Mouse (Mus musculus): ENCODE measurements at regions not wholly inside any gene's neighbourhood (a gene's known extent, or its start where the extent isn't known, plus 50 kb on each side); places are given as distances from the start of the nearest gene placed in this dataset.

- H3K4me3 ChIP-seq (replicated peaks) = no peak overlapping the region
- peak overlapping the region; percentile 36 for H3K4me2 ChIP-seq (replicated peaks)
- peaks cover 12% of the 10 kb centered on the region; the same call in 1 of the 2 replicates for H3K4me1 ChIP-seq (replicated peaks)
- H3K9ac ChIP-seq = 0 out of 2 replicates have a peak overlapping the region, but pooled peaks have one; percentile 1
- no peak for ATAC-seq
- WGBS = 23% methylated on average over 15 of the region's 15 CpGs
- H3K27ac ChIP-seq = no peak overlapping the region
- no peaks in the 10 kb centered on the region for H3K9me3 ChIP-seq
- H3K27me3 ChIP-seq (replicated peaks) = no peaks in the 10 kb centered on the region; the same call in 1 of the 2 replicates
- H3K36me3 ChIP-seq = no peaks in the 10 kb centered on the region
Observed at GRCm38 (mm10) chr14:105499319-105499895, 241.0 kb downstream of the Ndfip2 start.

- peaks cover 12% of the 10 kb centered on the region; the same call in 1 of the 2 replicates for H3K4me1 ChIP-seq (replicated peaks)
- WGBS = 53% methylated on average over 10 of the region's 10 CpGs
- H3K9ac ChIP-seq = no peak overlapping the region
Observed at GRCm38 (mm10) chr14:105498155-105498906, 240.0 kb downstream of the Ndfip2 start.

GRCm38 (mm10) chr14:105495161-105495560 lies 236.8 kb downstream of the Ndfip2 start:
- no peak overlapping the region for H3K4me2 ChIP-seq (replicated peaks)
- H3K27ac ChIP-seq = no peak overlapping the region
- no peak for ATAC-seq
- no peak overlapping the region for H3K9ac ChIP-seq
- 43% methylated on average over 2 of the region's 2 CpGs for WGBS
- no peak overlapping the region for H3K4me3 ChIP-seq (replicated peaks)
- H3K27me3 ChIP-seq (replicated peaks) = no peaks in the 10 kb centered on the region
- H3K4me1 ChIP-seq (replicated peaks) = peaks cover 8% of the 10 kb centered on the region; the same call in 1 of the 2 replicates
- H3K9me3 ChIP-seq = no peaks in the 10 kb centered on the region
- no peaks in the 10 kb centered on the region for H3K36me3 ChIP-seq

More at GRCm38 (mm10) chr14:105498155-105498906, 240.0 kb downstream of the Ndfip2 start:
- no peak overlapping the region for H3K4me3 ChIP-seq (replicated peaks)
- H3K9me3 ChIP-seq = no peaks in the 10 kb centered on the region
- H3K36me3 ChIP-seq = no peaks in the 10 kb centered on the region
- no peak for ATAC-seq
- H3K27ac ChIP-seq = no peak overlapping the region
- H3K27me3 ChIP-seq (replicated peaks) = no peaks in the 10 kb centered on the region
- no peak overlapping the region for H3K4me2 ChIP-seq (replicated peaks)

GRCm38 (mm10) chr14:105494415-105494814 lies 236.0 kb downstream of the Ndfip2 start:
- H3K4me1 ChIP-seq (replicated peaks) = peaks cover 4% of the 10 kb centered on the region; the same call in 1 of the 2 replicates
- H3K9me3 ChIP-seq = no peaks in the 10 kb centered on the region
- no peaks in the 10 kb centered on the region for H3K36me3 ChIP-seq
- no peak for ATAC-seq
- no peak overlapping the region for H3K9ac ChIP-seq
- no peak overlapping the region for H3K4me3 ChIP-seq (replicated peaks)
- H3K4me2 ChIP-seq (replicated peaks) = no peak overlapping the region
- 86% methylated on average over 3 of the region's 3 CpGs for WGBS
- no peak overlapping the region for H3K27ac ChIP-seq
- H3K27me3 ChIP-seq (replicated peaks) = no peaks in the 10 kb centered on the region

- WGBS = 68% methylated on average over 3 of the region's 3 CpGs
- no peaks in the 10 kb centered on the region for H3K9me3 ChIP-seq
- ATAC-seq = no peak
Observed at GRCm38 (mm10) chr14:105490158-105490557, 231.8 kb downstream of the Ndfip2 start.

GRCm38 (mm10) chr14:105483352-105484083 lies 225.1 kb downstream of the Ndfip2 start:
- H3K27ac ChIP-seq = no peak overlapping the region
- WGBS = 19% methylated on average over 21 of the region's 21 CpGs

More at GRCm38 (mm10) chr14:105490158-105490557, 231.8 kb downstream of the Ndfip2 start:
- Histone ChIP-seq H3K9ac (no peak overlapping the region), H3K4me2 (replicated peaks) (no peak overlapping the region), H3K27me3 (replicated peaks) (no peaks in the 10 kb centered on the region), H3K36me3 (no peaks in the 10 kb centered on the region), H3K4me3 (replicated peaks) (no peak overlapping the region), H3K27ac (no peak overlapping the region), H3K4me1 (replicated peaks) (no peaks in the 10 kb centered on the region)

GRCm38 (mm10) chr14:105482644-105483351 lies 224.4 kb downstream of the Ndfip2 start:
- peak; percentile 66 for ATAC-seq

More at GRCm38 (mm10) chr14:105483352-105484083, 225.1 kb downstream of the Ndfip2 start:
- Histone ChIP-seq H3K4me1 (replicated peaks) (peaks cover 4% of the 10 kb centered on the region; the same call in 1 of the 2 replicates), H3K4me2 (replicated peaks) (peak overlapping the region; percentile 55), H3K4me3 (replicated peaks) (peak overlapping the region; percentile 20), H3K9me3 (no peaks in the 10 kb centered on the region), H3K9ac (peak overlapping the region; percentile 1; the same call in 1 of the 2 replicates), H3K36me3 (no peaks in the 10 kb centered on the region), H3K27me3 (replicated peaks) (0 out of 2 replicates have a peak, but pooled peaks cover 6% of the 10 kb centered on the region)
- ATAC-seq = peak; percentile 89

GRCm38 (mm10) chr14:105480048-105480447 lies 221.7 kb downstream of the Ndfip2 start:
- no peak overlapping the region for H3K27ac ChIP-seq
- H3K36me3 ChIP-seq = no peaks in the 10 kb centered on the region
- H3K27me3 ChIP-seq (replicated peaks) = 0 out of 2 replicates have a peak, but pooled peaks cover 6% of the 10 kb centered on the region
- H3K4me3 ChIP-seq (replicated peaks) = no peak overlapping the region
- no peak overlapping the region for H3K4me2 ChIP-seq (replicated peaks)
- 71% methylated on average over 9 of the region's 9 CpGs for WGBS
- H3K9ac ChIP-seq = no peak overlapping the region
- H3K9me3 ChIP-seq = no peaks in the 10 kb centered on the region
- no peak for ATAC-seq
- peaks cover 4% of the 10 kb centered on the region; the same call in 1 of the 2 replicates for H3K4me1 ChIP-seq (replicated peaks)

More at GRCm38 (mm10) chr14:105482644-105483351, 224.4 kb downstream of the Ndfip2 start:
- no peaks in the 10 kb centered on the region for H3K36me3 ChIP-seq
- peak overlapping the region; percentile 1; the same call in 1 of the 2 replicates for H3K9ac ChIP-seq
- H3K4me3 ChIP-seq (replicated peaks) = peak overlapping the region; percentile 20
- H3K27ac ChIP-seq = no peak overlapping the region
- 0 out of 2 replicates have a peak, but pooled peaks cover 6% of the 10 kb centered on the region for H3K27me3 ChIP-seq (replicated peaks)
- H3K4me1 ChIP-seq (replicated peaks) = peaks cover 4% of the 10 kb centered on the region; the same call in 1 of the 2 replicates
- H3K4me2 ChIP-seq (replicated peaks) = peak overlapping the region; percentile 55
- H3K9me3 ChIP-seq = no peaks in the 10 kb centered on the region
- 9% methylated on average over 16 of the region's 16 CpGs for WGBS

GRCm38 (mm10) chr14:105474991-105475553 lies 216.7 kb downstream of the Ndfip2 start:
- Histone ChIP-seq H3K4me1 (replicated peaks) (no peaks in the 10 kb centered on the region), H3K27ac (no peak overlapping the region), H3K4me3 (replicated peaks) (no peak overlapping the region), H3K4me2 (replicated peaks) (no peak overlapping the region), H3K9me3 (no peaks in the 10 kb centered on the region), H3K27me3 (replicated peaks) (0 out of 2 replicates have a peak, but pooled peaks cover 3% of the 10 kb centered on the region), H3K9ac (no peak overlapping the region), H3K36me3 (no peaks in the 10 kb centered on the region)
- no peak for ATAC-seq

GRCm38 (mm10) chr14:105448919-105449458 lies 190.6 kb downstream of the Ndfip2 start:
- Histone ChIP-seq H3K27me3 (replicated peaks) (no peaks in the 10 kb centered on the region), H3K4me1 (replicated peaks) (no peaks in the 10 kb centered on the region), H3K27ac (no peak overlapping the region), H3K4me2 (replicated peaks) (no peak overlapping the region), H3K9me3 (no peaks in the 10 kb centered on the region), H3K9ac (no peak overlapping the region), H3K36me3 (no peaks in the 10 kb centered on the region), H3K4me3 (replicated peaks) (no peak overlapping the region)
- 71% methylated on average over 3 of the region's 3 CpGs for WGBS
- ATAC-seq = no peak

- no peak for ATAC-seq
- 83% methylated on average over 5 of the region's 5 CpGs for WGBS
Observed at GRCm38 (mm10) chr14:105447088-105447487, 188.7 kb downstream of the Ndfip2 start.

More at GRCm38 (mm10) chr14:105447088-105447487, 188.7 kb downstream of the Ndfip2 start:
- H3K27me3 ChIP-seq (replicated peaks) = no peaks in the 10 kb centered on the region
- no peak overlapping the region for H3K27ac ChIP-seq
- no peak overlapping the region for H3K9ac ChIP-seq
- no peaks in the 10 kb centered on the region for H3K36me3 ChIP-seq
- no peak overlapping the region for H3K4me2 ChIP-seq (replicated peaks)
- H3K9me3 ChIP-seq = no peaks in the 10 kb centered on the region
- H3K4me3 ChIP-seq (replicated peaks) = no peak overlapping the region
- no peaks in the 10 kb centered on the region for H3K4me1 ChIP-seq (replicated peaks)
